Mouse (Mus musculus): Measurements from ENCODE around the gene Kcnv2. TPM values are rescaled to one million over a fixed set of nuclear protein-coding genes. Genes with fewer than 3 reads are reported as not detected.

Gene Kcnv2
- total RNA-seq (2014; rRNA removed) (0.14 and 0.55 TPM in 2 replicates), polyA plus RNA-seq (2015; fragmentation: Nextera tagmentation; extraction: Ambion mirVana) (0.06 TPM in 1 of 2 replicates, not detected in the other)

DNA sequence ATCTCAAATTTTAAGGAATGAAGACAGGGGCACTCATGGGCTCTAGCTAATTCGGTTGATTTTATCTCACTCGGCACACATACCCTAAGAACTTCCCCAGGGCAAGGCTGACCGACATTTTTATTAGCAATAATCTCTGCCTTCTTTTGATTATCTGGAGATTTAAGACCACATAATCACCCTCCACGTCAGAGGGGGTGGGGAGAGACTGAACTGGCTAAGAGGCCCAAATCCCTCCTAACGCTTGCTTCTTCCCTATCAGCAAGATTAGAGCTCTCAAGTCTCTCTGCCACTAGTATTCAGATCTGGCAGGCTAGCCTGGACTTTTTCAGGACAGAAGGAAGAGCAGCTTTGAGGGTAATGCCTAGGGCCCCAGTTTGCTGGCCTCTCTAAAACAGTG is at the start of gene Kcnv2:
TSS of gene Kcnv2 (plus strand) at position 308 of the 400 bp plus-strand sequence.
- TF ChIP-seq CTCF (IDR thresholded peaks at IDR 0.05) = no peak
- no peak within 1 kb of the TSS for H3K4me2 ChIP-seq (ENCODE audit: low read depth, low read length, poor library complexity, severe bottlenecking)
- H3K27me3 ChIP-seq (ENCODE audit: insufficient read depth, low read length) = no peaks in the 10 kb centered on the region
- DNase-seq (ENCODE audit: low spot score) = no peak
- ATAC-seq (ENCODE audit: low FRiP score) = no peak
- 41% methylated on average over 5 of the region's 5 CpGs for WGBS
- no peaks in the 10 kb centered on the region for H3K9me3 ChIP-seq (ENCODE audit: low read length)
- no peaks in the 10 kb centered on the region for H3K4me1 ChIP-seq (ENCODE audit: insufficient read depth, low read length)
- no peak within 1 kb of the TSS for H3K4me3 ChIP-seq (ENCODE audit: low read depth, low read length)
- no peak within 1 kb of the TSS for H3K9ac ChIP-seq (replicated peaks; ENCODE audit: low read length, poor library complexity, severe bottlenecking)
- no peaks in the 10 kb centered on the region for H3K36me3 ChIP-seq (ENCODE audit: insufficient read depth, low read length)
- H3K27ac ChIP-seq (ENCODE audit: low read depth, low read length) = no peak within 1 kb of the TSS

DNA sequence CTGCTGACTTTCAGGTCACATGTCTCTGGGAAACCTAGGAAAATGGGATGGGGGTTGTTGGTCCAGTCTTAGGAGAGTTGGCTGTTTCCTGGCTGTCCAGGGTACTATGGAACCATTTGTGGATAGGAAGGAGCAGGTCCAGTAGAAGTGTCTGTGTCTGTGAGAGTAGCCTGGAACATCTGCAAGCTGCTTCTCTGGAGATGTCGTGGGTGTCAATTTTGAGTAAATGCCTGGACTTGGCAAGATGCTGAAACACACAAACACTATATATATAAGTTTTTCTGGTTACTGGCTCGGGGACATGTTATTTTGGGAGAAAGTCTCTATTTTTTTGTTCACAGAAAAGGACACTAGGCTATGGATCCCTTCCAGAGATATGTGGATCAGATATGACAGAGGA is 49.0 kb upstream of the Kcnv2 start:
- H3K4me3 ChIP-seq (ENCODE audit: low read depth, low read length) = no peak overlapping the region
- no peaks in the 10 kb centered on the region for H3K36me3 ChIP-seq (ENCODE audit: insufficient read depth, low read length)
- DNase-seq (ENCODE audit: low spot score) (no peak), ATAC-seq (ENCODE audit: low FRiP score) (no peak)
- H3K4me1 ChIP-seq (ENCODE audit: insufficient read depth, low read length) = no peaks in the 10 kb centered on the region
- no peaks in the 10 kb centered on the region for H3K9me3 ChIP-seq (ENCODE audit: low read length)
- TF ChIP-seq CTCF (IDR thresholded peaks at IDR 0.05) = no peak
- H3K27ac ChIP-seq (ENCODE audit: low read depth, low read length) = no peak overlapping the region
- H3K9ac ChIP-seq (replicated peaks; ENCODE audit: low read length, poor library complexity, severe bottlenecking) = no peak overlapping the region
- 75% methylated on average over 2 of the region's 2 CpGs for WGBS
- H3K27me3 ChIP-seq (ENCODE audit: insufficient read depth, low read length) = no peaks in the 10 kb centered on the region
- no peak overlapping the region for H3K4me2 ChIP-seq (ENCODE audit: low read depth, low read length, poor library complexity, severe bottlenecking)

DNA sequence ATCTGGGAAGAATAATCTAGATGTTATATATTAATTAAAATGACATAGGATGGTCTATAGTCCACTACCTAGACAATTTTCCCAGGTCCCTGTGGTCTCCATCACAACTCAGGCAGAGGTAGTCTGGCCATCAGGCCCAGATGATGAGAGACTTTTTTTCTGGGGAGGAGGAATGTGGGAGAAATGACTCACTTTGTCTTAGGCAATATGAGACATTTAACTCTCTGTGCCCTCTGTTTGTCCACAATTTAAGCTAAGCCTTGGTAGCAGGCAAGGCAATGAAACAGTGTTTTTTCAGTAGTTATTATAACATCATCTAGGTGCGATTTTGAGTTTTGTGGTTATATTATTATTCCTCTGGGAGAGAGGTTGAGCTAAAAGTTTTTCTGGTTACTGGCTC is 48.0 kb upstream of the Kcnv2 start:
- Histone ChIP-seq H3K9ac (replicated peaks; ENCODE audit: low read length, poor library complexity, severe bottlenecking) (no peak overlapping the region), H3K4me1 (ENCODE audit: insufficient read depth, low read length) (no peaks in the 10 kb centered on the region), H3K27ac (ENCODE audit: low read depth, low read length) (no peak overlapping the region), H3K4me2 (ENCODE audit: low read depth, low read length, poor library complexity, severe bottlenecking) (no peak overlapping the region), H3K9me3 (ENCODE audit: low read length) (no peaks in the 10 kb centered on the region), H3K4me3 (ENCODE audit: low read depth, low read length) (no peak overlapping the region), H3K27me3 (ENCODE audit: insufficient read depth, low read length) (no peaks in the 10 kb centered on the region), H3K36me3 (ENCODE audit: insufficient read depth, low read length) (no peaks in the 10 kb centered on the region)
- ATAC-seq (ENCODE audit: low FRiP score) = no peak
- WGBS = 92% methylated on average over 1 of the region's 1 CpGs
- no peak for TF ChIP-seq CTCF (IDR thresholded peaks at IDR 0.05)
- no peak for DNase-seq (ENCODE audit: low spot score)

DNA sequence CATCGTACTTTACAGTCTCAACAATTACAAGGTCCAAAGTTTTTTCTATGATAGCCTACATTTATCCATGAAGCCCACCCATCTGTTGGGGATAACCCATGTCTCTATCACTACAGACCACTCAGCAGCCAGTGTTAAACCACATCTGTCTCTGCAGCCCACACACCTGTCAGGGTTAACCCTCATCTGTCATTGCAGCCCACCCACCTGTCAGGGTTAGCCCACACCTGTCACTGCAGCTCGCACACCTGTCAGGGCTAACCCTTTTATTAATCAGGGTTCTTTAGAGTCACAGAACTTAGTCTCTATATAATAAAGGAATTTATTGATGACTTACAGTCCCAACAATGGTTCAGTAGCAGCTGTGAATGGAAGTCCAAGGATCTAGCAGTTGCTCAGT is 43.2 kb upstream of the Kcnv2 start:
- H3K4me3 ChIP-seq (ENCODE audit: low read depth, low read length) = no peak overlapping the region
- H3K27ac ChIP-seq (ENCODE audit: low read depth, low read length) = no peak overlapping the region
- no peak for ATAC-seq (ENCODE audit: low FRiP score)
- no peaks in the 10 kb centered on the region for H3K36me3 ChIP-seq (ENCODE audit: insufficient read depth, low read length)
- H3K9ac ChIP-seq (replicated peaks; ENCODE audit: low read length, poor library complexity, severe bottlenecking) = no peak overlapping the region
- H3K4me1 ChIP-seq (ENCODE audit: insufficient read depth, low read length) = no peaks in the 10 kb centered on the region
- WGBS = 96% methylated on average over 2 of the region's 2 CpGs
- H3K9me3 ChIP-seq (ENCODE audit: low read length) = no peaks in the 10 kb centered on the region
- no peak for TF ChIP-seq CTCF (IDR thresholded peaks at IDR 0.05)
- DNase-seq (ENCODE audit: low spot score) = no peak
- no peaks in the 10 kb centered on the region for H3K27me3 ChIP-seq (ENCODE audit: insufficient read depth, low read length)
- H3K4me2 ChIP-seq (ENCODE audit: low read depth, low read length, poor library complexity, severe bottlenecking) = no peak overlapping the region

DNA sequence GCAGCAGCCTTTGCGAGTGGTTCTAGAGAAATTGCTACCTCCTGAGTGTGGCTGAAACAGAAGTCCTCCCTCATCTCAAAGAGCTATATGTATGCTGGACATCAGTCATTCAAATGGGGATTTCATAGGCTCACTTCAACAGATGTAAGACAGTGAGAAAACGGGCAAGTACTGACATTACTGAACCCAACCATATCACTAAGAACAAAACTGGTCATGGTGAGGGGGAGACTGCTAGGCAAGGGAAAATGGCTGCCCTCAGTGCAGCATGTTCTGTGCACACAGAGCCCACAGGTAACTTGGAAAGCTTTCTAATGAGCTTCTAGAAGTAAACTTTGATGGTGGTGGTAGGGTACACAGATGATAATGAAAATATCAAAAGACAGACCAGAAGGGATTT is 12.3 kb upstream of the Kcnv2 start:
- ATAC-seq (ENCODE audit: low FRiP score) = no peak
- H3K9ac ChIP-seq (replicated peaks; ENCODE audit: low read length, poor library complexity, severe bottlenecking) = no peak overlapping the region
- H3K4me3 ChIP-seq (ENCODE audit: low read depth, low read length) = no peak overlapping the region
- 89% methylated on average over 2 of the region's 2 CpGs for WGBS
- H3K27me3 ChIP-seq (ENCODE audit: insufficient read depth, low read length) = no peaks in the 10 kb centered on the region
- DNase-seq (ENCODE audit: low spot score) = no peak
- H3K9me3 ChIP-seq (ENCODE audit: low read length) = no peaks in the 10 kb centered on the region
- H3K27ac ChIP-seq (ENCODE audit: low read depth, low read length) = no peak overlapping the region
- H3K4me2 ChIP-seq (ENCODE audit: low read depth, low read length, poor library complexity, severe bottlenecking) = no peak overlapping the region
- TF ChIP-seq CTCF (IDR thresholded peaks at IDR 0.05) = no peak
- H3K36me3 ChIP-seq (ENCODE audit: insufficient read depth, low read length) = no peaks in the 10 kb centered on the region
- H3K4me1 ChIP-seq (ENCODE audit: insufficient read depth, low read length) = no peaks in the 10 kb centered on the region

DNA sequence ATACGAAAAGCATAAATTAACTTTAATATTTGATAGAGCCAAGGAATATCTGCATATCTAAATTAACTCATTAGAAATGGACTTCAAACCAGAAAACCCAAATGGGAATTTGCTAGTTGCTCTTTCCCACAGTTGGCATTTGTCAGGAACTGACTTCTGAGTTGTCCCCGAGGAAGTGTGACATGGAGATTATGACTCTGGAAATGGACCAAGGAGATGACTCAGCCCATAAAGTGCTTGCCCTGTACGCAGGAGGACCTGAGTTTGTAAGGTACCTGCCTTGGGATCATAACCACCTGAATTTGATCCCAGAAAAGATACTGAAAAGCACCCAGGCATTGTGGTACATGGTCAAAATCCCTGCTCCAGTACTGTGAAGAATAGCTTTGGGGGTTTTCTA is 11.1 kb upstream of the Kcnv2 start:
- Histone ChIP-seq H3K4me2 (ENCODE audit: low read depth, low read length, poor library complexity, severe bottlenecking) (no peak overlapping the region), H3K9me3 (ENCODE audit: low read length) (no peaks in the 10 kb centered on the region), H3K9ac (replicated peaks; ENCODE audit: low read length, poor library complexity, severe bottlenecking) (no peak overlapping the region), H3K4me3 (ENCODE audit: low read depth, low read length) (no peak overlapping the region), H3K36me3 (ENCODE audit: insufficient read depth, low read length) (no peaks in the 10 kb centered on the region), H3K27me3 (ENCODE audit: insufficient read depth, low read length) (no peaks in the 10 kb centered on the region), H3K4me1 (ENCODE audit: insufficient read depth, low read length) (no peaks in the 10 kb centered on the region), H3K27ac (ENCODE audit: low read depth, low read length) (no peak overlapping the region)
- DNase-seq (ENCODE audit: low spot score) (no peak), ATAC-seq (ENCODE audit: low FRiP score) (no peak)
- 91% methylated on average over 3 of the region's 3 CpGs for WGBS
- TF ChIP-seq CTCF (IDR thresholded peaks at IDR 0.05) = no peak
